Mouse (Mus musculus) midbrain, embryonic 14.5 days (tissue): ENCODE results near the gene Sergef. TPM values are rescaled to one million over a fixed set of nuclear protein-coding genes. Genes with fewer than 3 reads are reported as not detected.

ENCODE experiments used
- ATAC-seq: fragments of 200-750 bp; cut with Nextera tagmentation; 2 replicates; pipeline ENCODE4 v1.8.0; 2017; ENCODE audit warnings: moderate number of reproducible peaks, moderate library complexity; ENCODE audit not compliant: low FRiP score, low TSS enrichment
- DNase-seq: peaks from one replicate; pipeline ENCODE4 v3.0.0-alpha.2; 2015
- H3K27ac ChIP-seq: fragments of 300-500 bp; sonication (generic); replicated peaks from 2 replicates; pipeline ENCODE4 v1.5.1; 2014; ENCODE audit warnings: mild to moderate bottlenecking, low read depth, low read length, moderate library complexity
- H3K27me3 ChIP-seq: fragments of 300-500 bp; sonication (generic); 2 replicates; pipeline ENCODE4 v1.6.1; 2014; ENCODE audit warnings: low read length, control low read depth, mixed read lengths; ENCODE audit not compliant: control insufficient read depth, insufficient read depth
- H3K36me3 ChIP-seq: fragments of 300-500 bp; sonication (generic); 2 replicates; pipeline ENCODE4 v1.6.1; 2014; ENCODE audit warnings: low read length, control low read depth; ENCODE audit not compliant: control insufficient read depth, insufficient read depth
- H3K4me1 ChIP-seq: fragments of 300-500 bp; sonication (generic); 2 replicates; pipeline ENCODE4 v1.6.1; 2014; ENCODE audit warnings: mild to moderate bottlenecking, antibody characterized with exemption, low read length, control low read depth; ENCODE audit not compliant: control insufficient read depth, insufficient read depth
- H3K4me2 ChIP-seq: fragments of 300-500 bp; sonication (generic); 2 replicates; pipeline ENCODE4 v1.6.1; 2014; ENCODE audit warnings: mild to moderate bottlenecking, low read length, moderate library complexity
- H3K4me3 ChIP-seq: fragments of 300-500 bp; sonication (generic); replicated peaks from 2 replicates; pipeline ENCODE4 v1.5.1; 2014; ENCODE audit warnings: low read depth, low read length
- H3K9ac ChIP-seq: fragments of 300-500 bp; sonication (generic); replicated peaks from 2 replicates; pipeline ENCODE4 v1.6.1; 2014; ENCODE audit warnings: mild to moderate bottlenecking, low read length, moderate library complexity
- H3K9me3 ChIP-seq: fragments of 300-500 bp; sonication (generic); 2 replicates; pipeline ENCODE4 v1.6.1; 2016; ENCODE audit warnings: low read length, control low read depth, mixed read lengths; ENCODE audit not compliant: control insufficient read depth
- WGBS: fragments of 180-500 bp; shearing (Covaris S2); extraction: QIAGEN DNeasy Blood & Tissue Kit; methylation state at CpG from one replicate; pipeline ENCODE4 v1.1.7; 2014; 5-methylcytosine and 5-hydroxymethylcytosine counted together
- polyA plus RNA-seq: library from polyadenylated mRNA; unstranded; fragments of >200 nt; fragmentation: Nextera tagmentation; extraction: Ambion mirVana; gene quantifications from 2 replicates; pipeline ENCODE4 v1.2.1, GENCODE M21; 2014

The Sergef gene
- polyA plus RNA-seq, 1 experiment from 2014 or later, result 31.1 TPM

DNA sequence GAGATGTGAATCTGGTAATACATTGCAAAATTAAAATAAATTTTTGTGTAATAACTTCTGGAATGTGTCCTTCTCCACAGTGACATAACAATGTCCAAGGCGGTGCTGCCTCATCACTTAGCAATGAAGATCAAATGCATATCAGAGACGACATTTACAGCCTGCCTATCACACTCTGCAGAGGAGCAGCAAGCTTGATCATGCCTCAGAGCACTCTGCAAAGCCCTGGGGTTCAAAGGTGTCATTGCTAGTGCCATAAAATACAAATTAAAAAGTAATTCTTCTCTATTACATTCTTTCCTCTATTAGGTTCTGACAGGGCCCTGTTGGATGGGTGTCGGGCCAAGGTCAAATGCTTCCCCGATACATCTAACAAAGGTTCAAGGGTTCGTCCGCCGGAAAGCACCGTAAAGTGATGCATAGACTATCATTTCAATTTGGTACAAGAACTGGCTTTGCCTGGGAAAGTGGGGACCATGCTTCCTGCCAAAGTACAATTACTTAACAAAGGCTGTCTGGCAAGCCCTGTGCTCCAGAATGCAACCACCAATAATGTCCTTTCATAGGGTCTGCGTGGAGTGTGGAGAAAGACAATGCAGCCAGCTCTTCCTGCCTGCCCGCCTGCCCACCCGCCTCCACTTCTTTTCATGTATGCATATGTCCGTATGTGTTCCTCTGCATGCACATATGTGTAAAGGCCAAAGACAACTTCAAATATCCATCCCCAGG lies 130.9 kb downstream of the Sergef start:
- peaks cover 11% of the 10 kb centered on the region for H3K4me1 ChIP-seq
- DNase-seq, result peak; percentile 51
- no peak for ATAC-seq
- no peak overlapping the region for H3K9ac ChIP-seq
- H3K27me3 ChIP-seq, result no peaks in the 10 kb centered on the region
- whole genome bisulfite sequencing, result 46% methylated on average over 12 of the region's 12 CpGs
- no peaks in the 10 kb centered on the region for H3K36me3 ChIP-seq
- no peaks in the 10 kb centered on the region for H3K9me3 ChIP-seq
- peak overlapping the region; percentile 44 for H3K4me2 ChIP-seq
- H3K4me3 ChIP-seq, result no peak overlapping the region
- H3K27ac ChIP-seq, result peak overlapping the region; percentile 58

DNA sequence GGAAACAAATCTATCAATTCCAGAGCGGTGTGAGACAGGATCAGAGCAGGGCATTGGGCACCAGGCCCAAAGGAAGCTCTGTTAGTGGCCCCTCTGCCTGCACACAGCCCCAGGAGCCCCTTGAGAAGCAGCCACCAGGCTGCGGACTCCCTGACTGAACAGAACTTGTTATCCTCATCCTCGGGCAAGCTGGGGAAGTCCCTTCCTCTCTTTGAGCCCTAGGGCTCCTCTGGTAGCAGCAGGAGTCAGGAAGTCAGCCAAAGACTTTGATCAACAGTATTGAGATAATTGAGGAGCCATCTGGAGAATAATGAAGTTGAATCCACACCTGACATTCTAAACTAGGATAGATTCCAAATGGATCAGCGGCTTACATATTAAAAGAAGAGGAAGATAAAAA lies 135.4 kb downstream of the Sergef start:
- Histone ChIP-seq H3K27ac (no peak overlapping the region), H3K9ac (no peak overlapping the region), H3K4me3 (no peak overlapping the region), H3K4me1 (peaks cover 4% of the 10 kb centered on the region), H3K4me2 (no peak overlapping the region), H3K27me3 (no peaks in the 10 kb centered on the region), H3K9me3 (no peaks in the 10 kb centered on the region), H3K36me3 (no peaks in the 10 kb centered on the region)
- 60% methylated on average over 4 of the region's 4 CpGs for WGBS
- DNase-seq (no peak), ATAC-seq (no peak)

DNA sequence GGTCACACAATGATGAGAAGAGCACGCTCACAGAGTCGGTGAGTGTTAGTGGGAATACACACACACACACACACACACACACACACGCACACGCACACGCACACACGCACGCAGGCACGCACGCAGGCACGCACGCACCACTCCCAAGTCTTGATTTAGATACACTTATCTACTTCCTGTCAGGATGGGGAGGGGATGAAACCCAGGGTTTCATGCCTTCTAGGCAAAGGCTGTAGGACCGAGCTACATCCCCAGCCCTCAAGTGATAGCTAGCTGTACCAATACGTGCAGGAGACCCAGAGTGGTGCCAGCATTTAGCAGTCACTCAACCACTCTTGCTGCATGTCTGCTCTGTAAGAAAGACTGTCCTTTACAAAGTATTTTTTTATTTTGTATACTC lies 137.0 kb downstream of the Sergef start:
- H3K27me3 ChIP-seq, result no peaks in the 10 kb centered on the region
- no peak for DNase-seq
- no peak for ATAC-seq
- no peak overlapping the region for H3K4me2 ChIP-seq
- no peaks in the 10 kb centered on the region for H3K36me3 ChIP-seq
- WGBS, result 95% methylated on average over 13 of the region's 13 CpGs
- H3K9me3 ChIP-seq, result no peaks in the 10 kb centered on the region
- H3K4me1 ChIP-seq, result no peaks in the 10 kb centered on the region
- H3K4me3 ChIP-seq, result no peak overlapping the region
- no peak overlapping the region for H3K27ac ChIP-seq
- H3K9ac ChIP-seq, result no peak overlapping the region

- H3K27me3 ChIP-seq, result no peaks in the 10 kb centered on the region
- ATAC-seq (no peak), DNase-seq (no peak)
- no peak overlapping the region for H3K4me2 ChIP-seq
- no peak overlapping the region for H3K9ac ChIP-seq
- 0 out of 2 replicates have a peak, but pooled peaks cover 2% of the 10 kb centered on the region for H3K36me3 ChIP-seq
- 97% methylated on average over 2 of the region's 2 CpGs for WGBS
- H3K9me3 ChIP-seq, result no peaks in the 10 kb centered on the region
- H3K27ac ChIP-seq, result no peak overlapping the region
- H3K4me3 ChIP-seq, result no peak overlapping the region
- no peaks in the 10 kb centered on the region for H3K4me1 ChIP-seq
These were observed 138.1 kb downstream of the Sergef start for GRCm38 (mm10) chr7:46501458-46501857.

DNA sequence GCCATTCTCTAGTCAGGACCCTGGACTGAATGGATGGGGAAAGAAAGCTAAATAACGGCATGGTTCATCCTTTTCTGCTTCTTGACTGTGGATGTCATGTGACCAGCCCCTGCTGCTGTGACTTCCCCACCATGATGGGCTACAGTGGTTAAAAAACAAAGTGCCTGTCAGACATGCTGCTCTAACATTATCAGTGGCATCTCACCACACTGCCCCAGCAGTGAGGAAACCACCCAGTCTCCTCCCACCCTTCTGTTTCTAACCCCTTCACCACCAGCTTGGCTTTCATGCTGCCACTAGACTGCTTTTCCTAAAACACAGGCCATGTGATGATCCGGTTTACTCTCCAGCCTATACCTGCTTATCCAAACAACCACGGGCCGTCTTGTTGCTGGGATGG lies 140.0 kb downstream of the Sergef start:
- Histone ChIP-seq H3K4me2 (no peak overlapping the region), H3K4me1 (no peaks in the 10 kb centered on the region), H3K9ac (no peak overlapping the region), H3K9me3 (no peaks in the 10 kb centered on the region), H3K27ac (no peak overlapping the region), H3K4me3 (no peak overlapping the region), H3K36me3 (0 out of 2 replicates have a peak, but pooled peaks cover 2% of the 10 kb centered on the region), H3K27me3 (no peaks in the 10 kb centered on the region)
- ATAC-seq (no peak), DNase-seq (no peak)
- 88% methylated on average over 4 of the region's 4 CpGs for WGBS

DNA sequence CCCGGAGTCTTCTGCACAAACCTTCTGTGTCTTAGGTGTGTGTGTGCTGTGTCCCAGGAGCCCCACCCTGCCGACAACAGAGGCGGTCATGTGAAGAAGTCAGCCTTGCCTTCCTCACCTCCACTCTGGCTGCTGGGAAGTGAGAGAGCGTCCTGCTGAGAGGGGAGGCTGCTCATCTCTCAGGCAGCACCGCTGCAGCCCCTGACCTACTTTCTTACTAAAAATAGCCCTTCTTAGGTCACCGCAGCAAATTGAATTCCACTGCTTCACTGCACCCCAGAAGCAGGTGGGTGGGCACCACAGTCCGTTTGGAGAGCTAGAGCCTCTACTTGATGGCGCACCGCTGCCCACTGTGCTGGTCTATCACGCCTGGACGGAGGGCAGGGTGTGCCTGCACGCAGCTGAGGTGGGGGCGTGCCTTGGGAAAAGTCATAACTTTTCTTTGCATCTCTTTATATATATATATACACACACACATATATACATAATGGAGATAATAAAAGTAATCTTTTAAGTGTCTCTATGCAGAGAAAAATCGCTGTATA lies 147.4 kb downstream of the Sergef start:
- DNase-seq (no peak), ATAC-seq (no peak)
- Histone ChIP-seq H3K4me3 (no peak overlapping the region), H3K27ac (no peak overlapping the region), H3K9ac (no peak overlapping the region), H3K36me3 (0 out of 2 replicates have a peak, but pooled peaks cover under 1% of the 10 kb centered on the region), H3K9me3 (no peaks in the 10 kb centered on the region), H3K4me1 (0 out of 2 replicates have a peak, but pooled peaks cover 3% of the 10 kb centered on the region), H3K4me2 (no peak overlapping the region), H3K27me3 (no peaks in the 10 kb centered on the region)
- 60% methylated on average over 14 of the region's 14 CpGs for WGBS

- 31% methylated on average over 4 of the region's 4 CpGs for WGBS
- no peak overlapping the region for H3K27ac ChIP-seq
- no peak for ATAC-seq
These were observed 152.3 kb downstream of the Sergef start for GRCm38 (mm10) chr7:46487354-46487753.

DNA sequence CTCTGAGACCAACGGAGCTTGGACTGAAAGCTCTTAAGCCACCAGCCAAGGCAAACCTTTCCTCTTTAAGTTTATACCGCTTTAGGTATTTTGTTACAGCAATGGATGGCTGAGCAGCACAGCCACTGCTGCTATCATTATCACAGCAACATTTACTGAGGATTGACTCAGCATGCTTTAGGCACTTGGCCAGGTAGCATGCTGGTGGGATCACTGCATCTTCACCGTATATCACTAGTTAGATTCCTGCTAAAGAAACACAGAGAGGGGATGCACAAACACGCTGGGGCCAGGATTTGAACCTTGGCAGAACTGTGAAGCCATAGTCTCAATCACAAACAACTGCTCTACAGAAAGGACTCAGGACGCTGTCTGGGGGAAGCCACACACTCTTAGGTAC lies 152.8 kb downstream of the Sergef start:
- H3K27ac ChIP-seq, result no peak overlapping the region
- H3K4me3 ChIP-seq, result no peak overlapping the region
- H3K9ac ChIP-seq, result no peak overlapping the region
- peaks cover 7% of the 10 kb centered on the region; the same call in 1 of the 2 replicates for H3K4me1 ChIP-seq
- no peak overlapping the region for H3K4me2 ChIP-seq
- H3K9me3 ChIP-seq, result no peaks in the 10 kb centered on the region
- no peak for DNase-seq
- ATAC-seq, result no peak
- 79% methylated on average over 5 of the region's 5 CpGs for WGBS
- H3K36me3 ChIP-seq, result no peaks in the 10 kb centered on the region
- H3K27me3 ChIP-seq, result no peaks in the 10 kb centered on the region

More at GRCm38 (mm10) chr7:46487354-46487753, 152.3 kb downstream of the Sergef start:
- H3K4me3 ChIP-seq, result no peak overlapping the region
- no peaks in the 10 kb centered on the region for H3K36me3 ChIP-seq
- H3K9me3 ChIP-seq, result no peaks in the 10 kb centered on the region
- no peak for DNase-seq
- H3K4me2 ChIP-seq, result no peak overlapping the region
- no peak overlapping the region for H3K9ac ChIP-seq
- no peaks in the 10 kb centered on the region for H3K27me3 ChIP-seq
- peaks cover 11% of the 10 kb centered on the region; the same call in 1 of the 2 replicates for H3K4me1 ChIP-seq

- Histone ChIP-seq H3K9me3 (no peaks in the 10 kb centered on the region), H3K27ac (no peak overlapping the region), H3K4me3 (no peak overlapping the region), H3K4me1 (peaks cover 7% of the 10 kb centered on the region; the same call in 1 of the 2 replicates), H3K36me3 (no peaks in the 10 kb centered on the region), H3K9ac (no peak overlapping the region), H3K27me3 (no peaks in the 10 kb centered on the region), H3K4me2 (no peak overlapping the region)
- 95% methylated on average over 6 of the region's 6 CpGs for WGBS
- no peak for ATAC-seq
- DNase-seq, result no peak
These were observed 155.4 kb downstream of the Sergef start for GRCm38 (mm10) chr7:46484223-46484622.
